Mouse (Mus musculus): ENCODE results near the gene Dcaf5.

- no peak for TF ChIP-seq CTCF (IDR thresholded peaks at IDR 0.05; ENCODE audit: low read depth)
- no peak for TF ChIP-seq EP300 (optimal IDR thresholded peaks at IDR 0.05)
These were observed 35.5 kb upstream of the Dcaf5 start for GRCm38 (mm10) chr12:80471926-80472325.

Measured in stomach, postnatal 0 days (tissue).